Mouse (Mus musculus): ENCODE results near the gene Gstk1. TPM values are rescaled to one million over a fixed set of nuclear protein-coding genes. Genes with fewer than 3 reads are reported as not detected.

Gstk1 gene
- polyA plus RNA-seq (2015; fragmentation: Nextera tagmentation; extraction: Ambion mirVana): 31.0 and 33.4 TPM in 2 replicates

GRCm38 (mm10) chr6:42245711-42246353 is at the start of gene Gstk1:
TSS of gene Gstk1 (plus strand) at chr6:42245935.
- Histone ChIP-seq H3K4me2 (peak within 1 kb of the TSS; percentile 84), H3K4me1 (peaks cover 16% of the 10 kb centered on the region), H3K4me3 (replicated peaks) (peak within 1 kb of the TSS; percentile 53), H3K9ac (peak within 1 kb of the TSS; percentile 43), H3K27ac (no peak within 1 kb of the TSS), H3K36me3 (no peaks in the 10 kb centered on the region), H3K27me3 (no peaks in the 10 kb centered on the region), H3K9me3 (replicated peaks) (no peaks in the 10 kb centered on the region)
- peak; percentile 100 for ATAC-seq (replicated peaks; ENCODE audit: low FRiP score)
- 3% methylated on average over 28 of the region's 28 CpGs for WGBS

- Histone ChIP-seq H3K9me3 (replicated peaks) (no peaks in the 10 kb centered on the region), H3K4me3 (replicated peaks) (no peak overlapping the region), H3K27ac (no peak overlapping the region), H3K36me3 (no peaks in the 10 kb centered on the region), H3K9ac (no peak overlapping the region), H3K4me2 (no peak overlapping the region), H3K4me1 (no peaks in the 10 kb centered on the region), H3K27me3 (no peaks in the 10 kb centered on the region)
- ATAC-seq (replicated peaks; ENCODE audit: low FRiP score): no peak
- 44% methylated on average over 3 of the region's 3 CpGs for WGBS
Observed at GRCm38 (mm10) chr6:42197710-42198109, 48.0 kb upstream of the Gstk1 start.

GRCm38 (mm10) chr6:42199498-42199897 is 46.2 kb upstream of the Gstk1 start:
- WGBS: 66% methylated on average over 1 of the region's 1 CpGs
- no peaks in the 10 kb centered on the region for H3K4me1 ChIP-seq
- no peaks in the 10 kb centered on the region for H3K36me3 ChIP-seq
- no peak overlapping the region for H3K9ac ChIP-seq
- no peak overlapping the region for H3K27ac ChIP-seq
- ATAC-seq (replicated peaks; ENCODE audit: low FRiP score): no peak
- H3K27me3 ChIP-seq: no peaks in the 10 kb centered on the region
- no peak overlapping the region for H3K4me2 ChIP-seq
- no peaks in the 10 kb centered on the region for H3K9me3 ChIP-seq (replicated peaks)
- H3K4me3 ChIP-seq (replicated peaks): no peak overlapping the region

- H3K27ac ChIP-seq: no peak within 1 kb of the TSS
- no peak within 1 kb of the TSS for H3K9ac ChIP-seq
- no peak within 1 kb of the TSS for H3K4me2 ChIP-seq
- WGBS: 78% methylated on average over 2 of the region's 2 CpGs
- H3K27me3 ChIP-seq: no peaks in the 10 kb centered on the region
- H3K9me3 ChIP-seq (replicated peaks): no peaks in the 10 kb centered on the region
- no peaks in the 10 kb centered on the region for H3K36me3 ChIP-seq
- no peaks in the 10 kb centered on the region for H3K4me1 ChIP-seq
- H3K4me3 ChIP-seq (replicated peaks): no peak within 1 kb of the TSS
- ATAC-seq (replicated peaks; ENCODE audit: low FRiP score): no peak
Observed at GRCm38 (mm10) chr6:42215028-42215427, 30.7 kb upstream of the Gstk1 start, which contains the start of gene Tas2r144. TSS of gene Tas2r144 (plus strand) at chr6:42215328.

GRCm38 (mm10) chr6:42222286-42222685 is 23.4 kb upstream of the Gstk1 start:
- Histone ChIP-seq H3K27me3 (0 out of 2 replicates have a peak, but pooled peaks cover 7% of the 10 kb centered on the region), H3K9ac (no peak overlapping the region)

GRCm38 (mm10) chr6:42225046-42225445 is 20.7 kb upstream of the Gstk1 start:
- no peak overlapping the region for H3K4me3 ChIP-seq (replicated peaks)
- no peaks in the 10 kb centered on the region for H3K36me3 ChIP-seq
- no peaks in the 10 kb centered on the region for H3K4me1 ChIP-seq
- no peak for ATAC-seq (replicated peaks; ENCODE audit: low FRiP score)
- no peak overlapping the region for H3K9ac ChIP-seq
- no peaks in the 10 kb centered on the region for H3K9me3 ChIP-seq (replicated peaks)
- no peak overlapping the region for H3K27ac ChIP-seq
- WGBS: 78% methylated on average over 4 of the region's 4 CpGs
- 0 out of 2 replicates have a peak, but pooled peaks cover 7% of the 10 kb centered on the region for H3K27me3 ChIP-seq
- H3K4me2 ChIP-seq: no peak overlapping the region

More at GRCm38 (mm10) chr6:42222286-42222685, 23.4 kb upstream of the Gstk1 start:
- 64% methylated on average over 3 of the region's 3 CpGs for WGBS
- Histone ChIP-seq H3K36me3 (no peaks in the 10 kb centered on the region), H3K4me3 (replicated peaks) (no peak overlapping the region), H3K4me1 (no peaks in the 10 kb centered on the region), H3K4me2 (no peak overlapping the region), H3K9me3 (replicated peaks) (no peaks in the 10 kb centered on the region), H3K27ac (no peak overlapping the region)
- no peak for ATAC-seq (replicated peaks; ENCODE audit: low FRiP score)

GRCm38 (mm10) chr6:42227240-42228101 is 18.3 kb upstream of the Gstk1 start:
- H3K4me2 ChIP-seq: peak overlapping the region; percentile 24; the same call in 1 of the 2 replicates
- 31% methylated on average over 17 of the region's 17 CpGs for WGBS
- no peaks in the 10 kb centered on the region for H3K36me3 ChIP-seq
- no peaks in the 10 kb centered on the region for H3K4me1 ChIP-seq
- no peak overlapping the region for H3K4me3 ChIP-seq (replicated peaks)
- H3K27me3 ChIP-seq: 0 out of 2 replicates have a peak, but pooled peaks cover 7% of the 10 kb centered on the region
- H3K9me3 ChIP-seq (replicated peaks): no peaks in the 10 kb centered on the region
- H3K9ac ChIP-seq: no peak overlapping the region
- no peak overlapping the region for H3K27ac ChIP-seq
- no peak for ATAC-seq (replicated peaks; ENCODE audit: low FRiP score)

- H3K36me3 ChIP-seq: no peaks in the 10 kb centered on the region
- H3K27ac ChIP-seq: no peak overlapping the region
- H3K27me3 ChIP-seq: 0 out of 2 replicates have a peak, but pooled peaks cover 7% of the 10 kb centered on the region
- WGBS: 73% methylated on average over 4 of the region's 4 CpGs
- no peak overlapping the region for H3K4me3 ChIP-seq (replicated peaks)
- H3K9ac ChIP-seq: no peak overlapping the region
- H3K4me1 ChIP-seq: no peaks in the 10 kb centered on the region
- H3K4me2 ChIP-seq: no peak overlapping the region
- no peaks in the 10 kb centered on the region for H3K9me3 ChIP-seq (replicated peaks)
- ATAC-seq (replicated peaks; ENCODE audit: low FRiP score): no peak
Observed at GRCm38 (mm10) chr6:42229610-42230009, 16.1 kb upstream of the Gstk1 start.

GRCm38 (mm10) chr6:42231191-42231590 is 14.5 kb upstream of the Gstk1 start:
- H3K36me3 ChIP-seq: no peaks in the 10 kb centered on the region
- no peak overlapping the region for H3K9ac ChIP-seq
- 93% methylated on average over 3 of the region's 3 CpGs for WGBS
- H3K9me3 ChIP-seq (replicated peaks): no peaks in the 10 kb centered on the region
- no peak overlapping the region for H3K27ac ChIP-seq
- no peaks in the 10 kb centered on the region for H3K27me3 ChIP-seq
- H3K4me3 ChIP-seq (replicated peaks): no peak overlapping the region
- ATAC-seq (replicated peaks; ENCODE audit: low FRiP score): no peak
- H3K4me2 ChIP-seq: no peak overlapping the region
- no peaks in the 10 kb centered on the region for H3K4me1 ChIP-seq

GRCm38 (mm10) chr6:42237276-42237805 is 8.4 kb upstream of the Gstk1 start:
- Histone ChIP-seq H3K4me2 (no peak overlapping the region), H3K9me3 (replicated peaks) (no peaks in the 10 kb centered on the region), H3K27me3 (no peaks in the 10 kb centered on the region), H3K27ac (no peak overlapping the region), H3K9ac (no peak overlapping the region), H3K4me3 (replicated peaks) (no peak overlapping the region), H3K36me3 (no peaks in the 10 kb centered on the region), H3K4me1 (no peaks in the 10 kb centered on the region)
- no peak for ATAC-seq (replicated peaks; ENCODE audit: low FRiP score)
- 71% methylated on average over 6 of the region's 6 CpGs for WGBS

GRCm38 (mm10) chr6:42241311-42242045 is 4.3 kb upstream of the Gstk1 start:
- ATAC-seq (replicated peaks; ENCODE audit: low FRiP score): no peak
- H3K36me3 ChIP-seq: no peaks in the 10 kb centered on the region
- no peak overlapping the region for H3K4me2 ChIP-seq
- H3K27me3 ChIP-seq: no peaks in the 10 kb centered on the region
- H3K4me1 ChIP-seq: peaks cover 10% of the 10 kb centered on the region
- 77% methylated on average over 6 of the region's 6 CpGs for WGBS
- no peak overlapping the region for H3K4me3 ChIP-seq (replicated peaks)
- H3K9me3 ChIP-seq (replicated peaks): no peaks in the 10 kb centered on the region
- no peak overlapping the region for H3K27ac ChIP-seq
- no peak overlapping the region for H3K9ac ChIP-seq
